Mouse (Mus musculus): ENCODE results near the gene Man1c1. TPM values are rescaled to one million over a fixed set of nuclear protein-coding genes. Genes with fewer than 3 reads are reported as not detected.

Man1c1 gene
- total and polyA plus RNA-seq, 3 experiments, result 0.04 to 0.44 (median 0.20) TPM

DNA sequence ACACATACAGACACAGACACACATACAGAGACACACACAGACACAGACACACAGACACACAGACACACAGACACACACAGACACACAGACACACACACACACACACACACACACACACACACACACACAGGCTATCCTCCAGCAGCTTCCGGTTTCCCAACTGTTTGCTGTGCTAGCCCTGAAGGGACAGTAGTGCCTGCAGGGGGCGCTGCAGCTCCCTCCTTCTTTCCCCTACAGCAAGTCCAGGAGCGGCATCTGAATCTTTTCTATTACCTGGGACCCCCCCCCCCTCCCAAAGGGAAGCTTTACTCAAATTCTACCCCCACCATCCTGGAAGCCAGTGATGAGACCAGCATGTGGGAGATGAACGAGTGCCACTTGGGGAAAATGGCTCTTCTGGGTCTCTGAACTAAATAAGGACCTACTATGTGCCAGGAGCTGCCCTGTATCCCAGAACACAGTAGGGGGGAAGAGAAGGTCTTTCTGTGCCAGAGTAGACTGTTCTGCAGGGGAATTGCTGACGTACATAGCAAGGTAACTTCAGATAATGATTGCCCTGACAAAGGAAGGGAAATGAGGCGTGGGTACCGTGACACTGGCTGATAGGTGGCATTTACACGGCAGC, 148.0 kb downstream of the Man1c1 start:
- H3K79me2 ChIP-seq (replicated peaks; ENCODE audit: control insufficient read depth, extremely low read depth, insufficient read depth, poor library complexity, severe bottlenecking), result no peaks in the 10 kb centered on the region
- no peak overlapping the region for H3K4me3 ChIP-seq (replicated peaks in 1 of 3; ENCODE audit: low read depth in 2 of 3, low read length in 2 of 3, poor library complexity in 1 of 3)
- DNase-seq (ENCODE audit: extremely low read depth), result peak; percentile 24
- no peak for TF ChIP-seq PAX5 (IDR thresholded peaks at IDR 0.05; ENCODE audit: low read length)
- TF ChIP-seq IRF4 (IDR thresholded peaks at IDR 0.05; ENCODE audit: low read depth, low read length), result no peak
- no peak for TF ChIP-seq MXI1 (IDR thresholded peaks at IDR 0.05; ENCODE audit: low read depth, low read length)
- no peak for TF ChIP-seq CHD1 (IDR thresholded peaks at IDR 0.05; ENCODE audit: low read depth, low read length)
- no peak for TF ChIP-seq MAX (IDR thresholded peaks at IDR 0.05; ENCODE audit: low read length)
- TF ChIP-seq ZKSCAN1 (IDR thresholded peaks at IDR 0.05; ENCODE audit: borderline replicate concordance, low read depth, low read length), result peak; percentile 40
- no peak for TF ChIP-seq EP300 (IDR thresholded peaks at IDR 0.05; ENCODE audit: low read length)
- no peak for TF ChIP-seq TBP (conservative IDR thresholded peaks at IDR 0.05; ENCODE audit: low read depth, low read length)
- TF ChIP-seq MEF2A (IDR thresholded peaks at IDR 0.05; ENCODE audit: borderline replicate concordance, low read depth, low read length), result no peak
- no peak for TF ChIP-seq ETS1 (conservative IDR thresholded peaks at IDR 0.05; ENCODE audit: low read depth, low read length)
- TF ChIP-seq POLR2A (IDR thresholded peaks at IDR 0.05; ENCODE audit: low read depth, low read length), result no peak
- TF ChIP-seq RAD21 (IDR thresholded peaks at IDR 0.05; ENCODE audit: low read depth, low read length), result peak; percentile 15
- TF ChIP-seq ZNF384 (IDR thresholded peaks at IDR 0.05; ENCODE audit: low read depth, low read length), result no peak
- TF ChIP-seq POLR2AphosphoS2 (IDR thresholded peaks at IDR 0.05; ENCODE audit: low read depth, low read length), result no peak
- TF ChIP-seq RCOR1 (conservative IDR thresholded peaks at IDR 0.05; ENCODE audit: low read depth, low read length), result no peak
- no peak for TF ChIP-seq NELFE (IDR thresholded peaks at IDR 0.05; ENCODE audit: low read depth, low read length)
- no peak for TF ChIP-seq E2F4 (IDR thresholded peaks at IDR 0.05; ENCODE audit: insufficient replicate concordance, low read depth, low read length)
- no peak for TF ChIP-seq ELF1 (IDR thresholded peaks at IDR 0.05; ENCODE audit: low read depth, low read length)
- TF ChIP-seq KAT2A (IDR thresholded peaks at IDR 0.05; ENCODE audit: insufficient replicate concordance, low read length), result no peak
- no peak for TF ChIP-seq JUN (IDR thresholded peaks at IDR 0.05; ENCODE audit: insufficient read depth, low read depth, low read length)
- no peak for TF ChIP-seq UBTF (IDR thresholded peaks at IDR 0.05; ENCODE audit: low read depth, low read length)
- TF ChIP-seq ZMIZ1 (IDR thresholded peaks at IDR 0.05; ENCODE audit: low read depth, low read length), result no peak
- TF ChIP-seq HCFC1 (IDR thresholded peaks at IDR 0.05; ENCODE audit: low read depth, low read length), result no peak
- TF ChIP-seq CHD2 (IDR thresholded peaks at IDR 0.05; ENCODE audit: low read length), result no peak
- no peak for TF ChIP-seq BHLHE40 (IDR thresholded peaks at IDR 0.05; ENCODE audit: low read depth, low read length)
- no peak for TF ChIP-seq TCF12 (IDR thresholded peaks at IDR 0.05; ENCODE audit: low read depth, low read length)
- peak; percentile 19; the same call in 1 of the 2 replicates for TF ChIP-seq SMC3 (IDR thresholded peaks at IDR 0.05; ENCODE audit: low read depth, low read length)
- TF ChIP-seq ZC3H11A (IDR thresholded peaks at IDR 0.05; ENCODE audit: low read depth, low read length), result no peak
- TF ChIP-seq MAZ (IDR thresholded peaks at IDR 0.05; ENCODE audit: low read depth, low read length), result no peak
- TF ChIP-seq MYC (IDR thresholded peaks at IDR 0.05; ENCODE audit: low read depth, low read length), result no peak
- peak in 1 of 2 experiments; percentile 39; a peak in 2 of 4 replicates for TF ChIP-seq CTCF (conservative IDR thresholded peaks at IDR 0.05 in 1 of 2, IDR thresholded peaks at IDR 0.05 in 1 of 2; ENCODE audit: low read depth in 2 of 2, low read length in 2 of 2)
- H3K4me1 ChIP-seq (ENCODE audit: control insufficient read depth in 1 of 2, insufficient read depth in 2 of 2), result peaks cover 0 to 32% of the 10 kb centered on the region in 2 experiments; a peak in 2 of 4 replicates
- in situ Hi-C loops (cut with MboI; ENCODE audit: low pct_ligation_motif_present, low pct_unique_long_range_greater_than_20kb, low sequenced_read_pairs) (no loop called here), dilution Hi-C loops (cut with MboI; ENCODE audit: extremely low pct_ligation_motif_present, extremely low pct_unique_long_range_greater_than_20kb, low sequenced_read_pairs) (no loop called here)
- no peak overlapping the region for H3K9ac ChIP-seq (ENCODE audit: insufficient read depth, low read depth)
- no peak overlapping the region for H3K4me2 ChIP-seq (ENCODE audit: insufficient read depth, low read depth, poor library complexity, severe bottlenecking)
- H3K27me3 ChIP-seq (replicated peaks), result no peaks in the 10 kb centered on the region
- H3K27ac ChIP-seq (ENCODE audit: insufficient read depth, low read depth), result no peak overlapping the region
- no peaks in the 10 kb centered on the region for H3K36me3 ChIP-seq (replicated peaks in 1 of 2; ENCODE audit: control insufficient read depth in 1 of 2, insufficient read depth in 1 of 2, low read length in 1 of 2)
- peaks cover under 1% of the 10 kb centered on the region for H3K9me3 ChIP-seq (replicated peaks; ENCODE audit: low read length)
